Mouse (Mus musculus): ENCODE data around the gene Acap2. TPM values are rescaled to one million over a fixed set of nuclear protein-coding genes. Genes with fewer than 3 reads are reported as not detected.
A peak's percentile ranks its signal among the peaks of the same experiment; 100 is the strongest.

The Acap2 gene
- total and polyA plus RNA-seq, 3 experiments = 31.5 to 47.4 (median 36.9) TPM

DNA sequence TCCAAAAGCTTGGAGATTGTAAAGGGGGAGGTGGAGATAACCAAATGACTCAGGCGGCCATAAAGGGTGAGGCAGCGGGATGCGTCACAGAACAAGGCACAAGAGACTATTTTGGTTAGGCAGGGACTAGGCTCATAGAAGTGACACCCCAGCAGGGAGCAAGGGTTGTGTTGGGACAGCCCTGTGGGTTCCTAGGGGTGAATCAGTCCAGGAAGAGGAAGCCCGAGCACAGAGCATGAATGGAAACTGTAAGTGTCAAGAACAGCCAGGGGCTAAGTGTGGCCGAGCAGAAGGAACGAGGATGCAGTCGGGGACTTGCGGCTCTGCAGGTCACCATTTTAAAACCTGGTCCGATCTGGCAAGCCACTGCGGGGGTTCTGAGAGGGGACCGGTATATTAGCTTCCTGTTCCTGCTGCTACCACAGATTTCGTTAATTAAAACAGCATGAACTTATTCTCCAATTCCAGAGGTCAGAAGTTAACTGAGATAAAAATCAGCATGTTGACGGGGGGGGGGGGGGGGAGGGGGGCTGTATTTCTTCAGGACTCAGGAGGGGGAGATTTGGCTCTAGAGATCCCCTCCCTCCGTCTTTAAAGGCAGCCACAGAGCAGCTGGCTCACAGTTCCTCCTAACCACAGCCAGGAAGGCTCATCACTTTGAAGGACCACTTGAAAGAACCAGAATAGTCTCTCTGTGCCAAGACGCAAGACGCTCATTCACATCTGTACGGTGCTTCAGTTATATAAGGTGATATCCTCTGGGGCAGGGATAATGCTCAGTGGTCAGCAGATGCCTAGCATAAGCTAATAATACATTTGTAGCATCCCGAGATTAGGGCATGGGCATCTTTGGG lies 34.6 kb upstream of the Acap2 start (continued):
- TF ChIP-seq MEF2A (IDR thresholded peaks at IDR 0.05; ENCODE audit: borderline replicate concordance, low read depth, low read length) (peak; percentile 88), KAT2A (IDR thresholded peaks at IDR 0.05; ENCODE audit: insufficient replicate concordance, low read length) (no peak), POLR2A (IDR thresholded peaks at IDR 0.05; ENCODE audit: low read depth, low read length) (peak; percentile 63), BHLHE40 (IDR thresholded peaks at IDR 0.05; ENCODE audit: low read depth, low read length) (peak; percentile 52; the same call in 1 of the 2 replicates), SMC3 (IDR thresholded peaks at IDR 0.05; ENCODE audit: low read depth, low read length) (no peak), MXI1 (IDR thresholded peaks at IDR 0.05; ENCODE audit: low read depth, low read length) (peak; percentile 67), TCF12 (IDR thresholded peaks at IDR 0.05; ENCODE audit: low read depth, low read length) (0 out of 2 replicates have a peak, but pooled peaks have one; percentile 15), RCOR1 (conservative IDR thresholded peaks at IDR 0.05; ENCODE audit: low read depth, low read length) (no peak), CHD1 (IDR thresholded peaks at IDR 0.05; ENCODE audit: low read depth, low read length) (no peak), CHD2 (IDR thresholded peaks at IDR 0.05; ENCODE audit: low read length) (0 out of 2 replicates have a peak, but pooled peaks have one; percentile 39), ZC3H11A (IDR thresholded peaks at IDR 0.05; ENCODE audit: low read depth, low read length) (no peak), CTCF (conservative IDR thresholded peaks at IDR 0.05 in 1 of 2, IDR thresholded peaks at IDR 0.05 in 1 of 2; ENCODE audit: low read depth in 2 of 2, low read length in 2 of 2) (no peak)

GRCm38 (mm10) chr16:31234808-31235456 lies 33.9 kb upstream of the Acap2 start:
- DNase-seq (ENCODE audit: extremely low read depth) = peak; percentile 38
- peak overlapping the region; percentile 75 for H3K4me2 ChIP-seq (ENCODE audit: insufficient read depth, low read depth, poor library complexity, severe bottlenecking)
- H3K4me3 ChIP-seq (replicated peaks in 1 of 3; ENCODE audit: low read depth in 2 of 3, low read length in 2 of 3, poor library complexity in 1 of 3) = peak overlapping the region in 2 of 3 experiments; percentile 49 to 63
- no peaks in the 10 kb centered on the region for H3K27me3 ChIP-seq (replicated peaks)
- H3K9me3 ChIP-seq (replicated peaks; ENCODE audit: low read length) = peaks cover 6% of the 10 kb centered on the region
- H3K27ac ChIP-seq (ENCODE audit: insufficient read depth, low read depth) = peak overlapping the region; percentile 87
- H3K79me2 ChIP-seq (replicated peaks; ENCODE audit: control insufficient read depth, extremely low read depth, insufficient read depth, poor library complexity, severe bottlenecking) = no peaks in the 10 kb centered on the region
- H3K36me3 ChIP-seq (replicated peaks in 1 of 2; ENCODE audit: control insufficient read depth in 1 of 2, insufficient read depth in 1 of 2, low read length in 1 of 2) = no peaks in the 10 kb centered on the region
- in situ Hi-C loops (cut with MboI; ENCODE audit: low pct_ligation_motif_present, low pct_unique_long_range_greater_than_20kb, low sequenced_read_pairs) = no loop called here
- dilution Hi-C loops (cut with MboI; ENCODE audit: extremely low pct_ligation_motif_present, extremely low pct_unique_long_range_greater_than_20kb, low sequenced_read_pairs) = no loop called here
- H3K9ac ChIP-seq (ENCODE audit: insufficient read depth, low read depth) = peak overlapping the region; percentile 50; the same call in 1 of the 2 replicates
- TF ChIP-seq NRF1 (IDR thresholded peaks at IDR 0.05; ENCODE audit: low read depth, low read length) = no peak
- no peak for TF ChIP-seq GABPA (IDR thresholded peaks at IDR 0.05; ENCODE audit: insufficient replicate concordance, low read depth, low read length)
- peak; percentile 75 for TF ChIP-seq CHD1 (IDR thresholded peaks at IDR 0.05; ENCODE audit: low read depth, low read length)
- no peak for TF ChIP-seq MAFK (IDR thresholded peaks at IDR 0.05; ENCODE audit: insufficient replicate concordance, low read length)
- TF ChIP-seq PAX5 (IDR thresholded peaks at IDR 0.05; ENCODE audit: low read length) = no peak
- TF ChIP-seq KAT2A (IDR thresholded peaks at IDR 0.05; ENCODE audit: insufficient replicate concordance, low read length) = 0 out of 2 replicates have a peak, but pooled peaks have one; percentile 53
- no peak for TF ChIP-seq ZKSCAN1 (IDR thresholded peaks at IDR 0.05; ENCODE audit: borderline replicate concordance, low read depth, low read length)
- peak; percentile 52; the same call in 1 of the 2 replicates for TF ChIP-seq ZMIZ1 (IDR thresholded peaks at IDR 0.05; ENCODE audit: low read depth, low read length)
- TF ChIP-seq IRF4 (IDR thresholded peaks at IDR 0.05; ENCODE audit: low read depth, low read length) = peak; percentile 22; the same call in 1 of the 2 replicates
- 0 out of 2 replicates have a peak, but pooled peaks have one; percentile 22 for TF ChIP-seq TBP (conservative IDR thresholded peaks at IDR 0.05; ENCODE audit: low read depth, low read length)
- TF ChIP-seq CHD2 (IDR thresholded peaks at IDR 0.05; ENCODE audit: low read length) = no peak
- peak; percentile 81 for TF ChIP-seq MAZ (IDR thresholded peaks at IDR 0.05; ENCODE audit: low read depth, low read length)
- TF ChIP-seq ETS1 (conservative IDR thresholded peaks at IDR 0.05; ENCODE audit: low read depth, low read length) = no peak
- TF ChIP-seq POLR2A (IDR thresholded peaks at IDR 0.05; ENCODE audit: low read depth, low read length) = no peak
- 0 out of 2 replicates have a peak, but pooled peaks have one; percentile 4 for TF ChIP-seq ELF1 (IDR thresholded peaks at IDR 0.05; ENCODE audit: low read depth, low read length)
- TF ChIP-seq NELFE (IDR thresholded peaks at IDR 0.05; ENCODE audit: low read depth, low read length) = peak; percentile 12; the same call in 1 of the 2 replicates
- TF ChIP-seq MXI1 (IDR thresholded peaks at IDR 0.05; ENCODE audit: low read depth, low read length) = peak; percentile 68
- TF ChIP-seq ZNF384 (IDR thresholded peaks at IDR 0.05; ENCODE audit: low read depth, low read length) = peak; percentile 74
- peak; percentile 88; the same call in 1 of the 2 replicates for TF ChIP-seq SIN3A (IDR thresholded peaks at IDR 0.05; ENCODE audit: low read length)
- no peak for TF ChIP-seq JUND (conservative IDR thresholded peaks at IDR 0.05; ENCODE audit: low read depth, low read length)
- H3K4me1 ChIP-seq (ENCODE audit: control insufficient read depth in 1 of 2, insufficient read depth in 2 of 2) = peaks cover 18 to 31% of the 10 kb centered on the region in 2 experiments

All from CH12.LX (cell line).